Mouse (Mus musculus) midbrain, embryonic 16.5 days (tissue): ENCODE results near the gene Fam221b. TPM values are rescaled to one million over a fixed set of nuclear protein-coding genes. Genes with fewer than 3 reads are reported as not detected.

Source experiments
- ATAC-seq: fragments of 200-750 bp; cut with Nextera tagmentation; 2 replicates; pipeline ENCODE4 v1.8.0; 2017; ENCODE audit warnings: moderate TSS enrichment
- H3K27ac ChIP-seq: fragments of 300-500 bp; sonication (generic); 2 replicates; pipeline ENCODE4 v1.5.1; 2014; ENCODE audit warnings: mild to moderate bottlenecking, low read length, mixed read lengths
- H3K27me3 ChIP-seq: fragments of 300-500 bp; sonication (generic); 2 replicates; pipeline ENCODE4 v1.6.1; 2014; ENCODE audit warnings: low read depth, low read length, mixed read lengths; ENCODE audit not compliant: control insufficient read depth, insufficient read depth
- H3K36me3 ChIP-seq: fragments of 300-500 bp; sonication (generic); 2 replicates; pipeline ENCODE4 v1.6.1; 2014; ENCODE audit warnings: mild to moderate bottlenecking, low read length, moderate library complexity, mixed read lengths; ENCODE audit not compliant: control insufficient read depth, insufficient read depth
- H3K4me1 ChIP-seq: fragments of 300-500 bp; sonication (generic); 2 replicates; pipeline ENCODE4 v1.6.1; 2014; ENCODE audit warnings: mild to moderate bottlenecking, low read length, mixed read lengths; ENCODE audit not compliant: control insufficient read depth, insufficient read depth
- H3K4me2 ChIP-seq: fragments of 300-500 bp; sonication (generic); 2 replicates; pipeline ENCODE4 v1.6.1; 2014; ENCODE audit warnings: mild to moderate bottlenecking, low read length, mixed read lengths
- H3K4me3 ChIP-seq: fragments of 300-500 bp; sonication (generic); 2 replicates; pipeline ENCODE4 v1.5.1; 2014; ENCODE audit warnings: low read depth, mild to moderate bottlenecking, low read length, moderate library complexity, mixed read lengths
- H3K9ac ChIP-seq: fragments of 300-500 bp; sonication (generic); 2 replicates; pipeline ENCODE4 v1.6.1; 2014; ENCODE audit warnings: low read depth, low read length, mixed read lengths
- H3K9me3 ChIP-seq: fragments of 300-500 bp; sonication (generic); replicated peaks from 2 replicates; pipeline ENCODE4 v1.6.1; 2014; ENCODE audit warnings: mild to moderate bottlenecking, low read length, mixed read lengths; ENCODE audit not compliant: control insufficient read depth, poor library complexity, severe bottlenecking
- WGBS: fragments of 180-500 bp; shearing (Covaris S2); extraction: QIAGEN DNeasy Blood & Tissue Kit; methylation state at CpG from one replicate; pipeline ENCODE4 v1.1.7; 2014; 5-methylcytosine and 5-hydroxymethylcytosine counted together
- microRNA-seq: library from miRNA; unstranded; fragments of <30 nt; microRNA quantifications from one replicate; pipeline ENCODE4, GENCODE M21; 2017
- polyA plus RNA-seq: library from polyadenylated mRNA; unstranded; fragments of >200 nt; fragmentation: Nextera tagmentation; extraction: Ambion mirVana; gene quantifications from 2 replicates; pipeline ENCODE4 v1.2.1, GENCODE M21; 2015

Fam221b gene
- polyA plus RNA-seq, 1 experiment from 2014 or later: 1.1 TPM

DNA sequence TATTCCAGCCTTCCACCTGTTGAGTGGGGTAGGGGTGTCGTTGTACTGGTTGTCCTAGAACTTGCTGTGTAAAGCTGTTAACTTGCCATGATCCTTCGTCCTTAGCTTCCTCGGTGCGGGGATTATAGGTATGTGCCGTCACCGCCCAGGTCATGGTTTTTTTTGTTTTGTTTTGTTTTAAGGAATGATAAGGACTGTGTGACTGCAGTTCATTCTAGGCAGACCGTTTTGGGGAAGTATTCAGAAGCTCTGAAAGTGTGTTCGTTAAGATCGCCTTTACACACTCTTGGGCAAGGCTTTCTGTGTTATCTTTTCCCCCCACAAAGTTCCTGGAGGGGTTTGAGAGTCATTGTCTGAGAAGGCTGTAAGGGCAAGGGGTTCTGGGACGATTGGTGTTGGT is 56.4 kb downstream of the Fam221b start:
- Histone ChIP-seq H3K4me3 (no peak overlapping the region), H3K27ac (no peak overlapping the region), H3K36me3 (no peaks in the 10 kb centered on the region), H3K4me1 (no peaks in the 10 kb centered on the region), H3K9ac (no peak overlapping the region), H3K9me3 (no peaks in the 10 kb centered on the region), H3K27me3 (no peaks in the 10 kb centered on the region), H3K4me2 (no peak overlapping the region)
- ATAC-seq: no peak
- 75% methylated on average over 10 of the region's 10 CpGs for WGBS

Small RNAs within 50 kb of the gene (microRNA-seq; reads per million reads assigned to microRNA genes)
- not detected for gene Gm25262

Other genes starting within 250 kb of the Fam221b start
- gene Fam166b, start 240.0 kb downstream of the Fam221b start, polyA plus RNA-seq: 1.6 and 2.3 TPM in 2 replicates
- 10.7 and 11.2 TPM in 2 replicates for gene Tesk1, start 227.2 kb downstream of the Fam221b start, polyA plus RNA-seq
- gene Cd72, start 214.5 kb downstream of the Fam221b start, polyA plus RNA-seq: 5.0 and 5.8 TPM in 2 replicates
- gene Sit1, start 185.4 kb downstream of the Fam221b start, polyA plus RNA-seq: not detected in 2 replicates
- 81.1 and 90.3 TPM in 2 replicates for gene Ccdc107, start 176.2 kb downstream of the Fam221b start, polyA plus RNA-seq
- 4.4 and 7.3 TPM in 2 replicates for gene Arhgef39, start 169.4 kb downstream of the Fam221b start, polyA plus RNA-seq
- gene Car9, start 162.2 kb downstream of the Fam221b start, polyA plus RNA-seq: 0.21 TPM in 1 of 2 replicates, not detected in the other
- gene Tpm2, start 145.4 kb downstream of the Fam221b start, polyA plus RNA-seq: 7.3 and 8.3 TPM in 2 replicates
- 83.4 and 83.7 TPM in 2 replicates for gene Creb3, start 106.8 kb downstream of the Fam221b start, polyA plus RNA-seq
- 59.3 and 62.9 TPM in 2 replicates for gene Tln1, start 106.5 kb downstream of the Fam221b start, polyA plus RNA-seq
- 15.2 and 22.5 TPM in 2 replicates for gene Rgp1, start 90.4 kb downstream of the Fam221b start, polyA plus RNA-seq
- 61.3 and 61.9 TPM in 2 replicates for gene Gba2, start 90.3 kb downstream of the Fam221b start, polyA plus RNA-seq
- gene Msmp, start 84.7 kb downstream of the Fam221b start, polyA plus RNA-seq: 1.1 TPM in 1 of 2 replicates, not detected in the other
- gene Npr2, start 37.2 kb downstream of the Fam221b start, polyA plus RNA-seq: 13.5 and 14.7 TPM in 2 replicates
- 8.3 and 11.8 TPM in 2 replicates for gene Spag8, start 15.6 kb downstream of the Fam221b start, polyA plus RNA-seq
- gene Hint2, start 12.7 kb downstream of the Fam221b start, polyA plus RNA-seq: 57.9 and 61.0 TPM in 2 replicates
- gene Tmem8b, start 174 bp downstream of the Fam221b start, polyA plus RNA-seq: 14.9 and 15.8 TPM in 2 replicates
- not detected in 2 replicates for gene Olfr70, start 31.7 kb upstream of the Fam221b start, polyA plus RNA-seq
- gene Olfr71, start 41.1 kb upstream of the Fam221b start, polyA plus RNA-seq: 0.06 TPM in 1 of 2 replicates, not detected in the other
- 0.29 and 0.34 TPM in 2 replicates for gene Hrct1, start 58.0 kb upstream of the Fam221b start, polyA plus RNA-seq
- 0.15 TPM in 1 of 2 replicates, not detected in the other for gene Spaar, start 60.9 kb upstream of the Fam221b start, polyA plus RNA-seq
- gene Olfr159, start 101.9 kb upstream of the Fam221b start, polyA plus RNA-seq: not detected in 2 replicates
- not detected in 2 replicates for gene Olfr156, start 154.8 kb upstream of the Fam221b start, polyA plus RNA-seq
- not detected in 2 replicates for gene Olfr157, start 171.1 kb upstream of the Fam221b start, polyA plus RNA-seq
- not detected in 2 replicates for gene Olfr155, start 182.4 kb upstream of the Fam221b start, polyA plus RNA-seq
- gene Reck, start 206.4 kb upstream of the Fam221b start, polyA plus RNA-seq: 4.4 and 6.1 TPM in 2 replicates